Mouse (Mus musculus) stomach, embryonic 14.5 days (tissue): ENCODE data around the gene Fbxl12. TPM values are rescaled to one million over a fixed set of nuclear protein-coding genes. Genes with fewer than 3 reads are reported as not detected.

ENCODE experiments used
- ATAC-seq: fragments of 200-750 bp; cut with Nextera tagmentation; 2 replicates; pipeline ENCODE4 v1.8.0; 2017; ENCODE audit warnings: low read depth, moderate TSS enrichment; ENCODE audit not compliant: insufficient number of reproducible peaks, insufficient read depth, low FRiP score
- H3K27ac ChIP-seq: fragments of 300-500 bp; sonication (generic); 2 replicates; pipeline ENCODE4 v1.5.1; 2014; ENCODE audit warnings: mild to moderate bottlenecking, low read length, moderate library complexity, mixed read lengths
- H3K27me3 ChIP-seq: fragments of 300-500 bp; sonication (generic); 2 replicates; pipeline ENCODE4 v1.6.1; 2014; ENCODE audit warnings: low read length, control low read depth, mixed read lengths; ENCODE audit not compliant: control insufficient read depth, insufficient read depth
- H3K36me3 ChIP-seq: fragments of 300-500 bp; sonication (generic); 2 replicates; pipeline ENCODE4 v1.6.1; 2014; ENCODE audit warnings: mild to moderate bottlenecking, control low read depth, low read length, moderate library complexity, mixed read lengths; ENCODE audit not compliant: control insufficient read depth, insufficient read depth
- H3K4me1 ChIP-seq: fragments of 300-500 bp; sonication (generic); 2 replicates; pipeline ENCODE4 v1.6.1; 2014; ENCODE audit warnings: low read length, control low read depth, mixed read lengths; ENCODE audit not compliant: control insufficient read depth, insufficient read depth
- H3K4me2 ChIP-seq: fragments of 300-500 bp; sonication (generic); replicated peaks from 2 replicates; pipeline ENCODE4 v1.6.1; 2014; ENCODE audit warnings: low read depth, low read length, control low read depth
- H3K4me3 ChIP-seq: fragments of 300-500 bp; sonication (generic); 2 replicates; pipeline ENCODE4 v1.5.1; 2014; ENCODE audit warnings: low read depth, low read length, control low read depth
- H3K9ac ChIP-seq: fragments of 300-500 bp; sonication (generic); replicated peaks from 2 replicates; pipeline ENCODE4 v1.6.1; 2014; ENCODE audit warnings: low read depth, mild to moderate bottlenecking, control low read depth, low read length, moderate library complexity, mixed read lengths
- H3K9me3 ChIP-seq: fragments of 300-500 bp; sonication (generic); 2 replicates; pipeline ENCODE4 v1.6.1; 2016; ENCODE audit warnings: low read depth, low read length, control low read depth; ENCODE audit not compliant: control insufficient read depth
- WGBS: fragments of 180-500 bp; shearing (Covaris S2); extraction: QIAGEN DNeasy Blood & Tissue Kit; methylation state at CpG from one replicate; pipeline ENCODE4 v1.1.7; 2014; 5-methylcytosine and 5-hydroxymethylcytosine counted together
- polyA plus RNA-seq: library from polyadenylated mRNA; unstranded; fragments of >200 nt; fragmentation: Nextera tagmentation; extraction: Ambion mirVana; gene quantifications from 2 replicates; pipeline ENCODE4 v1.2.1, GENCODE M21; 2014

The Fbxl12 gene
- polyA plus RNA-seq, 1 experiment from 2014 or later, result 13.5 TPM

DNA sequence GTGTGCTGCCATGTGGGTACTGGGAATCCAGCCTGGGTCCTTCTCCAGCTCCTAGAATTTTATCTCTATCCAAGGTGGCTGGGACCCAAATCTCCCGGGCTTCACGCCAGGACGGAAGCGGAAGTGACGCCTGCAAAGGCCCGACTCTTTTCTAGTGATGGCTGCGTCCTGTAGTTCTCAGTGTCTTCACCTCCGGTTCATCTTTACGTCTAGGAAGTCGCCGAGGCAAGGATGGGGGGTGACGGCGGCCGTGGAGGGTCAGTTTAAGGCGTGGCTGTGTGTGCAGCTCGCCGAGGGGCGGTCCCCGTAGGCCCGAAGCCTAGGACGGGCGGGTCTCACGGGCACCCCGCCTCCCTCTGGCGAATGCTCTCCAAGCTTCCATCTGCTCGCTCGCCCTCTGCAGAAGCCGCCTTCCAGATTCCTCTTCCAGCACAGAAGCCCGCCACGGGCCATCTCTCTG, 63.4 kb downstream of the Fbxl12 start, which contains the start of gene Zfp846:
TSS of gene Zfp846 (plus strand) at position 117 of the 460 bp plus-strand sequence.
- Histone ChIP-seq H3K36me3 (no peaks in the 10 kb centered on the region), H3K9me3 (no peaks in the 10 kb centered on the region), H3K4me3 (peak within 1 kb of the TSS; percentile 61), H3K27ac (peak within 1 kb of the TSS; percentile 72), H3K9ac (peak within 1 kb of the TSS; percentile 60; the same call in 1 of the 2 replicates), H3K4me1 (no peaks in the 10 kb centered on the region), H3K4me2 (peak within 1 kb of the TSS; percentile 41), H3K27me3 (0 out of 2 replicates have a peak, but pooled peaks cover 4% of the 10 kb centered on the region)
- WGBS, result 0% methylated on average over 30 of the region's 30 CpGs
- peak; percentile 98 for ATAC-seq

DNA sequence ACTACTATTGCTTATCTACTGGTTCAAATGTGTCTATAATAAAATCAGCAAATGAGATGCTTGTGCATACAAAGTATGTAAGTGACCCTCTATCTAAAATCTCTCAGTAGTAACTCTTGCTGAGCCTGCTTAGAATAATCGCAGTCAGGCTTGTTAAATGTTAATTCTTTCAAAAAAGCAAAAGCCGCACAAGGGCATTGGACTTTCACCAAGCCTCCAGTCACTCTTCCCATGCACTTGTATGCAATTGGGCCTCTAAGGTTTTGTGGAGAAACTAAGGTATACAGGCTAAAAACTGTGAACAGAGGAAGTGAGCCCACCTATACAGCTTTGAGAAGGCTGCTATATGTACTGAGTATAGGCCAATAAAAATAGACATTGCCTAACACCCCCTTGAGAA, 68.0 kb downstream of the Fbxl12 start:
- no peak overlapping the region for H3K4me3 ChIP-seq
- H3K36me3 ChIP-seq, result no peaks in the 10 kb centered on the region
- H3K4me2 ChIP-seq, result no peak overlapping the region
- H3K9me3 ChIP-seq, result no peaks in the 10 kb centered on the region
- H3K27me3 ChIP-seq, result 0 out of 2 replicates have a peak, but pooled peaks cover 4% of the 10 kb centered on the region
- H3K9ac ChIP-seq, result no peak overlapping the region
- WGBS, result 82% methylated on average over 2 of the region's 2 CpGs
- H3K4me1 ChIP-seq, result no peaks in the 10 kb centered on the region
- ATAC-seq, result no peak
- no peak overlapping the region for H3K27ac ChIP-seq

DNA sequence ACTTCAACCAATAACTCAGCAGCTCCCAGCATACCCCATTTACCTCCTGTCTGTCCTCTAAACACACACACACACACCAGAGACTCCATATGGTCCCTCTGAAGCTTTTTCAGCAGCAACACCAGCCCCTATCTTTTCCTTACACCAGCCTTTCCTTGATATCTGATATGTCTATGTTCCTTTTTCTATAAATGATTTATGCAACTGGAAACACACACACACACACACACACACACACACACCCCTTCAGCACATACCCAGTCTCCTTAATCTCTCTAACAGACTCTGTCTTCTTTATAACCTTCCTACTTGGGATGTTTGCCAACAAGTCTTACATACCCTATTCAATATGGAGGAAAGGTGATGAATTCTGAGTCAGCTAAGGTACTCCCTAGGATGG, 73.5 kb downstream of the Fbxl12 start:
- no peak overlapping the region for H3K27ac ChIP-seq
- H3K4me3 ChIP-seq, result no peak overlapping the region
- H3K4me2 ChIP-seq, result no peak overlapping the region
- H3K9me3 ChIP-seq, result no peaks in the 10 kb centered on the region
- no peaks in the 10 kb centered on the region for H3K4me1 ChIP-seq
- H3K9ac ChIP-seq, result no peak overlapping the region
- H3K36me3 ChIP-seq, result no peaks in the 10 kb centered on the region
- H3K27me3 ChIP-seq, result no peaks in the 10 kb centered on the region
- ATAC-seq, result no peak

Other genes starting within 250 kb of the Fbxl12 start
- 29.9 and 32.7 TPM in 2 replicates for gene Zfp26, start 184.6 kb downstream of the Fbxl12 start, polyA plus RNA-seq
- 25.2 and 27.5 TPM in 2 replicates for gene Zfp426, start 152.0 kb downstream of the Fbxl12 start, polyA plus RNA-seq
- gene Zfp266, start 123.3 kb downstream of the Fbxl12 start, polyA plus RNA-seq, result 94.0 and 94.9 TPM in 2 replicates
- gene Zfp846, start 63.5 kb downstream of the Fbxl12 start, polyA plus RNA-seq, result 20.9 and 28.6 TPM in 2 replicates
- 362 and 386 TPM in 2 replicates for gene Ubl5, start 1.9 kb downstream of the Fbxl12 start, polyA plus RNA-seq
- 45.7 and 46.5 TPM in 2 replicates for gene Pin1, start 7.3 kb upstream of the Fbxl12 start, polyA plus RNA-seq
- gene Olfm2, start 101.6 kb upstream of the Fbxl12 start, polyA plus RNA-seq, result 8.0 and 8.6 TPM in 2 replicates
- gene Col5a3, start 170.3 kb upstream of the Fbxl12 start, polyA plus RNA-seq, result 1.1 and 1.2 TPM in 2 replicates
- gene Rdh8, start 173.7 kb upstream of the Fbxl12 start, polyA plus RNA-seq, result not detected in 2 replicates
- 11.9 and 12.6 TPM in 2 replicates for gene A230050P20Rik, start 223.9 kb upstream of the Fbxl12 start, polyA plus RNA-seq
- gene Angptl6, start 235.0 kb upstream of the Fbxl12 start, polyA plus RNA-seq, result 6.9 and 7.2 TPM in 2 replicates
- 72.7 and 74.6 TPM in 2 replicates for gene Ppan, start 243.4 kb upstream of the Fbxl12 start, polyA plus RNA-seq